ENCODE assay signal across 13 mouse cellular contexts in the genomic region with DNA sequence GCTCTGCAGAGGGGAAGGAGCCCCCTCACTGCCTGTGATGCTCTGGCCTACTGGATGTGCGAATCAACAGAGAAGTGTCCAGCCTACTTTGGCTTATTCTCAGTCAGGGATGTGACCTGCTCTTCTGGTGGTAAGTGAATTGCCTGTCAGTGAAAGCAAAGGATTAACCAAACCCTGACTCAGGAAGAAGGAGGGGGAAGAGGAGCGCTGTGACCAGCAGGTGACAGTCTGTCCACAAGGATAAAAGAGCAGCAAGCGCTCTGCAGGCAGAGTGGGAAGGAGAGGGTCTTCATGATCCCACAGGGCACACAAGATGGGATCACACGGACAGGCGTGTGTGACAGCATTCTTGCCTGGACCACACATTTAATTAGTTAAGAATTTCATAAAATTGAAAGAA. TPM values are rescaled to one million over a fixed set of nuclear protein-coding genes. Genes with fewer than 3 reads are reported as not detected.
DNase-seq lines count a peak whose midpoint lies in the region; TF ChIP-seq lines count a peak whose summit lies in the region.
"Had no signal": no experiment of that assay in that cellular context is flagged by ENCODE, and none has a peak within 500 bp of the region (broad histone marks: within the 10 kb centered on the region; RNA-seq: fewer than 3 reads in every experiment).

No protein-coding gene starts in this region.

- no peak overlapping the region for H3K27ac ChIP-seq in liver, adult 2 months (replicated peaks; ENCODE audit: insufficient read depth, low read depth, low read length)
- H3K27ac ChIP-seq: embryonic facial prominence, embryonic 13.5 days; kidney, embryonic 15.5 days; lung, embryonic 15.5 days had no signal

- no peak overlapping the region for H3K9ac ChIP-seq in liver, adult 2 months (ENCODE audit: low read depth, low read length)
- H3K9ac ChIP-seq: embryonic facial prominence, embryonic 13.5 days; kidney, embryonic 15.5 days; lung, embryonic 15.5 days had no signal

- no peaks in the 10 kb centered on the region for H3K27me3 ChIP-seq in liver, adult 2 months (ENCODE audit: control insufficient read depth, insufficient read depth, low read length)

- intact Hi-C loops in gastrocnemius, postnatal 36 days (cut with DNase I) = loop anchor here (5.0 kb wide), 2 partner anchors 268 to 348 kb away; no protein-coding TSS in a partner anchor

- peak; percentile 36 for TF ChIP-seq CTCF in liver, adult 2 months (IDR thresholded peaks at IDR 0.05; ENCODE audit: low read depth, low read length)

- 64% methylated on average over 5 of the region's 5 CpGs for WGBS in liver, adult 2 months

- H3K36me3 ChIP-seq in liver, adult 2 months (ENCODE audit: control insufficient read depth, insufficient read depth, low read length) = no peaks in the 10 kb centered on the region
- H3K36me3 ChIP-seq: embryonic facial prominence, embryonic 13.5 days; kidney, embryonic 15.5 days; lung, embryonic 15.5 days had no signal

- DNase-seq in gastrocnemius, adult 18-20 months (ENCODE audit: low spot score) = peak; percentile 17
- DNase-seq in gastrocnemius, postnatal 36 days = no peak
- no peak for DNase-seq in liver, adult 2 months (ENCODE audit: extremely low read depth, low read depth, low spot score)
- no peak for DNase-seq in liver
- peak; percentile 68 for DNase-seq in brain, adult 2 months (ENCODE audit: low read depth, low spot score)
- peak; percentile 52 to 53 for DNase-seq in cerebellum, postnatal 36 days
- DNase-seq in adrenal gland, postnatal 14 days = no peak
- DNase-seq in kidney, postnatal 36 days = no peak
- DNase-seq: right cerebral cortex, postnatal 14 days had no signal

- H3K79me2 ChIP-seq in liver, adult 2 months (ENCODE audit: control insufficient read depth, insufficient read depth, low read length) = no peaks in the 10 kb centered on the region

- no peak for TF ChIP-seq POLR2A in liver, adult 2 months (IDR thresholded peaks at IDR 0.05; ENCODE audit: extremely low read depth, insufficient read depth, low read length)

- no peaks in the 10 kb centered on the region for H3K4me1 ChIP-seq in liver, adult 2 months (ENCODE audit: control insufficient read depth, insufficient read depth, low read length)
- H3K4me1 ChIP-seq: embryonic facial prominence, embryonic 13.5 days; kidney, embryonic 15.5 days; lung, embryonic 15.5 days had no signal

- H3K4me3 ChIP-seq in liver, adult 2 months (ENCODE audit: insufficient read depth, low read depth, low read length) = no peak overlapping the region
- H3K4me3 ChIP-seq: embryonic facial prominence, embryonic 13.5 days; kidney, embryonic 15.5 days; lung, embryonic 15.5 days; myocyte had no signal

RNA-seq across cellular contexts. Expression of a gene that starts 41.0 kb away (rescaled TPM):
- total RNA-seq in gastrocnemius, adult 18-20 months (2021) = 10 to 100 TPM; 13.9 to 16.2 TPM
- 10 to 100 TPM; 18.5 to 20.2 TPM for total RNA-seq in gastrocnemius, postnatal 36 days (2021)
- 145 and 183 TPM in 2 replicates for total RNA-seq in liver, adult 2 months (2014; rRNA removed)
- 255 and 340 TPM in 2 replicates for polyA plus RNA-seq in liver, adult 2 months (2012; rRNA removed)
- 157 and 179 TPM in 2 replicates for total RNA-seq in adrenal gland, postnatal 14 days (2021)

Comparison
In these comparisons a context has a peak if more than half of its experiments do, and no peak if none do; other contexts are left out.
1. DNase-seq: peak in gastrocnemius, adult 18-20 months (single experiment), brain, adult 2 months (single experiment) and cerebellum, postnatal 36 days (2 of 2); none in gastrocnemius, postnatal 36 days (0 of 2), liver, adult 2 months (single experiment), liver (single experiment), adrenal gland, postnatal 14 days (single experiment) and kidney, postnatal 36 days (0 of 2).